Mouse (Mus musculus) ES-E14 (cell line): ENCODE data around the gene Hrasls. TPM values are rescaled to one million over a fixed set of nuclear protein-coding genes. Genes with fewer than 3 reads are reported as not detected.

Experiments
- DNase-seq: peaks from one replicate; pipeline ENCODE4 v3.0.0-alpha.2; 2013; ENCODE audit warnings: low read depth, low spot score
- H3K27ac ChIP-seq: 2 replicates; pipeline ENCODE4 v1.5.1; 2012; ENCODE audit warnings: low read depth, mild to moderate bottlenecking, low read length, moderate library complexity, mixed read lengths; ENCODE audit not compliant: poor library complexity, insufficient read depth, severe bottlenecking
- H3K36me3 ChIP-seq: 2 replicates; pipeline ENCODE4 v1.6.1; 2012; ENCODE audit warnings: mild to moderate bottlenecking, low read length, moderate library complexity, mixed read lengths; ENCODE audit not compliant: control insufficient read depth, poor library complexity, insufficient read depth, severe bottlenecking
- H3K4me1 ChIP-seq, 2 experiments: fragments of 150-350 bp in 1 of 2; sonication (generic) in 1 of 2; 2 replicates each; pipeline ENCODE4 v1.6.1; 2012; ENCODE audit warnings: low read length in 2 of 2, mild to moderate bottlenecking in 1 of 2, mixed read lengths in 1 of 2; ENCODE audit not compliant: control insufficient read depth in 2 of 2, insufficient read depth in 2 of 2, poor library complexity in 1 of 2
- H3K4me3 ChIP-seq, 2 experiments: fragments of 150-350 bp in 1 of 2; sonication (generic) in 1 of 2; 2 replicates each; pipeline ENCODE4 v1.5.1; 2012; ENCODE audit warnings: low read length in 2 of 2, low read depth in 1 of 2, mild to moderate bottlenecking in 1 of 2, mixed read lengths in 1 of 2; ENCODE audit not compliant: insufficient read depth in 1 of 2, poor library complexity in 1 of 2, severe bottlenecking in 1 of 2
- H3K9ac ChIP-seq: 2 replicates; pipeline ENCODE4 v1.6.1; 2012; ENCODE audit warnings: low read depth, mild to moderate bottlenecking, low read length, mixed read lengths; ENCODE audit not compliant: poor library complexity, insufficient read depth, severe bottlenecking
- H3K9me3 ChIP-seq: fragments of 150-350 bp; sonication (generic); 2 replicates; pipeline ENCODE4 v1.6.1; 2012; ENCODE audit warnings: low read depth, mild to moderate bottlenecking, low read length; ENCODE audit not compliant: control insufficient read depth, insufficient read depth
- CHD2 ChIP-seq: IDR thresholded peaks from 2 replicates; pipeline ENCODE4 v1.6.1; 2014; ENCODE audit warnings: mild to moderate bottlenecking, low read depth, low read length, inconsistent platforms
- HCFC1 ChIP-seq: IDR thresholded peaks from 2 replicates; pipeline ENCODE4 v1.6.1; 2012; ENCODE audit warnings: low read length, inconsistent platforms, borderline replicate concordance; ENCODE audit not compliant: insufficient read depth
- MAFK ChIP-seq: IDR thresholded peaks from 2 replicates; pipeline ENCODE4 v1.6.1; 2014; ENCODE audit warnings: mild to moderate bottlenecking, low read depth, low read length, inconsistent platforms; ENCODE audit not compliant: insufficient read depth
- ZC3H11A ChIP-seq: IDR thresholded peaks from 2 replicates; pipeline ENCODE4 v1.6.1; 2012; ENCODE audit warnings: low read depth, mild to moderate bottlenecking, inconsistent platforms, low read length, borderline replicate concordance
- ZNF384 ChIP-seq: IDR thresholded peaks from 2 replicates; pipeline ENCODE4 v1.6.1; 2012; ENCODE audit warnings: low read depth, low read length, inconsistent platforms
- in situ Hi-C, 2 experiments: fragments of 600-800 bp; cut with MboI; formaldehyde crosslinking; loops; one replicate each; pipeline ENCODE4 v1.15.1; 2025; ENCODE audit warnings: low sequenced_read_pairs in 2 of 2, inconsistent platforms in 1 of 2; ENCODE audit not compliant: unreplicated experiment in 2 of 2
- total RNA-seq: library from RNA; depleted of rRNA; stranded (reverse); fragments of 300-350 nt; gene quantifications from 2 replicates; pipeline ENCODE4 v1.2.3, GENCODE M21; 2012; rRNA removed

The Hrasls gene
- 0.27 TPM in 1 of 2 replicates, not detected in the other for total RNA-seq

GRCm38 (mm10) chr16:29209605-29210411 is at the start of gene Hrasls:
Gene Hrasls (plus strand): TSS chr16:29209695.
- DNase-seq = peak; percentile 15
- Histone ChIP-seq H3K9me3 (no peaks in the 10 kb centered on the region), H3K36me3 (no peaks in the 10 kb centered on the region), H3K4me1 (no peaks in the 10 kb centered on the region), H3K4me3 (peak within 1 kb of the TSS; percentile 44 to 58), H3K9ac (peak within 1 kb of the TSS; percentile 46), H3K27ac (no peak within 1 kb of the TSS)
- in situ Hi-C loops = no loop called here
- TF ChIP-seq HCFC1 = no peak
- no peak for TF ChIP-seq MAFK
- TF ChIP-seq CHD2 = no peak
- TF ChIP-seq ZC3H11A = no peak
- no peak for TF ChIP-seq ZNF384

- H3K36me3 ChIP-seq = no peaks in the 10 kb centered on the region
- no peak overlapping the region for H3K9ac ChIP-seq
- H3K4me1 ChIP-seq = no peaks in the 10 kb centered on the region
- no peaks in the 10 kb centered on the region for H3K9me3 ChIP-seq
- no peak for DNase-seq
- in situ Hi-C loops = no loop called here
- H3K27ac ChIP-seq = no peak overlapping the region
- no peak for TF ChIP-seq CHD2
- TF ChIP-seq HCFC1 = no peak
- H3K4me3 ChIP-seq = no peak overlapping the region
These were observed 47.2 kb upstream of the Hrasls start for GRCm38 (mm10) chr16:29162271-29162670.

GRCm38 (mm10) chr16:29167051-29167450 is 42.4 kb upstream of the Hrasls start:
- Histone ChIP-seq H3K9ac (no peak overlapping the region), H3K27ac (no peak overlapping the region), H3K36me3 (no peaks in the 10 kb centered on the region), H3K4me3 (no peak overlapping the region), H3K4me1 (no peaks in the 10 kb centered on the region), H3K9me3 (no peaks in the 10 kb centered on the region)
- DNase-seq = no peak
- TF ChIP-seq HCFC1 = no peak
- no peak for TF ChIP-seq MAFK
- in situ Hi-C loops = no loop called here

- Histone ChIP-seq H3K9me3 (no peaks in the 10 kb centered on the region), H3K27ac (no peak overlapping the region), H3K4me1 (no peaks in the 10 kb centered on the region), H3K9ac (no peak overlapping the region), H3K36me3 (no peaks in the 10 kb centered on the region), H3K4me3 (no peak overlapping the region)
- TF ChIP-seq ZNF384 (no peak), CHD2 (no peak), HCFC1 (no peak), MAFK (no peak), ZC3H11A (no peak)
- no peak for DNase-seq
- in situ Hi-C loops = no loop called here
These were observed 37.8 kb upstream of the Hrasls start for GRCm38 (mm10) chr16:29171741-29172140.

GRCm38 (mm10) chr16:29173201-29173600 is 36.3 kb upstream of the Hrasls start:
- TF ChIP-seq ZNF384 (no peak), MAFK (no peak)
- no peak for DNase-seq
- Histone ChIP-seq H3K36me3 (no peaks in the 10 kb centered on the region), H3K4me3 (no peak overlapping the region), H3K9ac (no peak overlapping the region), H3K9me3 (no peaks in the 10 kb centered on the region), H3K27ac (no peak overlapping the region), H3K4me1 (no peaks in the 10 kb centered on the region)
- in situ Hi-C loops = no loop called here
